Mouse (Mus musculus): ENCODE measurements at regions not wholly inside any gene's neighbourhood (a gene's known extent, or its start where the extent isn't known, plus 50 kb on each side); places are given as distances from the start of the nearest gene placed in this dataset.

DNA sequence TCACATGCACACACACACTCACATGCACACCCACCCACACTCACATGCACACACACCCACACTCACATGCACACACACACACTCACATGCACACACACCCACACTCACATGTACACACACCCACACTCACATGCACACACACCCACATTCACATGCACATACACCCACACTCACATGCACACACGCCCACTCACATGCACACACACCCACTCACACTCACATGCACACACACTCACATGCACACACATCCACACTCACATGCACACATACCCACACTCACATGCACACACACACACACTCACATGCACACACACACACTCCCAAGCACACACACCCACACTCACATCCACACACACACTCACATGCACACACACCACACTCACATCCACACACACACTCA lies 74.0 kb upstream of the Mki67 start:
- no peak for TF ChIP-seq CTCF (IDR thresholded peaks at IDR 0.05; ENCODE audit: low read depth, low read length)
- TF ChIP-seq POLR2A (IDR thresholded peaks at IDR 0.05; ENCODE audit: extremely low read depth, insufficient read depth, low read length): no peak
- Histone ChIP-seq H3K9ac (ENCODE audit: low read depth, low read length) (no peak overlapping the region), H3K4me1 (ENCODE audit: control insufficient read depth, insufficient read depth, low read length) (no peaks in the 10 kb centered on the region), H3K36me3 (ENCODE audit: control insufficient read depth, insufficient read depth, low read length) (no peaks in the 10 kb centered on the region), H3K27ac (replicated peaks; ENCODE audit: insufficient read depth, low read depth, low read length) (no peak overlapping the region), H3K27me3 (ENCODE audit: control insufficient read depth, insufficient read depth, low read length) (no peaks in the 10 kb centered on the region), H3K79me2 (ENCODE audit: control insufficient read depth, insufficient read depth, low read length) (no peaks in the 10 kb centered on the region), H3K4me3 (ENCODE audit: insufficient read depth, low read depth, low read length) (no peak overlapping the region)
- DNase-seq (ENCODE audit: extremely low read depth, low read depth, low spot score): no peak
- 52% methylated on average over 1 of the region's 1 CpGs for WGBS

DNA sequence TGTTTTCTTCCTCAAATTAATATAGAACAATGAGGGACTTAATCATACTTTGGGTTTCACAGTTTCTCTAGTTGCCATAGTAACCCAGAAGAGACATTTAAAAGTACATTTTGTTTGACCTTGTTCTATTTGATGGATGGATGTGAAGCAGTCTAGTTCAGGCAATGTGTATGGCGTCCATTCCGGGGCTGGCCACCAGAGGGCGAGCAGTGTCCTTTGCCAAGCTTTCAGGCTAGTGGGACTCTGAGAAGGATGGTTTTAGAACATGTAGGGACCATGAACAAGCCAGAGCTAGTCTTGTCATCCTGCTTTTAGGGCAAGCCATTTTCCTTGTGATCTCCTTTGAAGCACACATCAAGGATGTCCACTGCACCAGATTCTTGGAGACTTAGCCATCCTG lies 74.8 kb upstream of the Mki67 start:
- peak; percentile 12 for DNase-seq (ENCODE audit: extremely low read depth, low read depth, low spot score)
- Histone ChIP-seq H3K79me2 (ENCODE audit: control insufficient read depth, insufficient read depth, low read length) (no peaks in the 10 kb centered on the region), H3K4me3 (ENCODE audit: insufficient read depth, low read depth, low read length) (no peak overlapping the region), H3K4me1 (ENCODE audit: control insufficient read depth, insufficient read depth, low read length) (no peaks in the 10 kb centered on the region), H3K27me3 (ENCODE audit: control insufficient read depth, insufficient read depth, low read length) (no peaks in the 10 kb centered on the region), H3K9ac (ENCODE audit: low read depth, low read length) (no peak overlapping the region), H3K27ac (replicated peaks; ENCODE audit: insufficient read depth, low read depth, low read length) (no peak overlapping the region), H3K36me3 (ENCODE audit: control insufficient read depth, insufficient read depth, low read length) (no peaks in the 10 kb centered on the region)
- WGBS: 0% methylated on average over 3 of the region's 3 CpGs
- no peak for TF ChIP-seq POLR2A (IDR thresholded peaks at IDR 0.05; ENCODE audit: extremely low read depth, insufficient read depth, low read length)
- peak; percentile 95 for TF ChIP-seq CTCF (IDR thresholded peaks at IDR 0.05; ENCODE audit: low read depth, low read length)

DNA sequence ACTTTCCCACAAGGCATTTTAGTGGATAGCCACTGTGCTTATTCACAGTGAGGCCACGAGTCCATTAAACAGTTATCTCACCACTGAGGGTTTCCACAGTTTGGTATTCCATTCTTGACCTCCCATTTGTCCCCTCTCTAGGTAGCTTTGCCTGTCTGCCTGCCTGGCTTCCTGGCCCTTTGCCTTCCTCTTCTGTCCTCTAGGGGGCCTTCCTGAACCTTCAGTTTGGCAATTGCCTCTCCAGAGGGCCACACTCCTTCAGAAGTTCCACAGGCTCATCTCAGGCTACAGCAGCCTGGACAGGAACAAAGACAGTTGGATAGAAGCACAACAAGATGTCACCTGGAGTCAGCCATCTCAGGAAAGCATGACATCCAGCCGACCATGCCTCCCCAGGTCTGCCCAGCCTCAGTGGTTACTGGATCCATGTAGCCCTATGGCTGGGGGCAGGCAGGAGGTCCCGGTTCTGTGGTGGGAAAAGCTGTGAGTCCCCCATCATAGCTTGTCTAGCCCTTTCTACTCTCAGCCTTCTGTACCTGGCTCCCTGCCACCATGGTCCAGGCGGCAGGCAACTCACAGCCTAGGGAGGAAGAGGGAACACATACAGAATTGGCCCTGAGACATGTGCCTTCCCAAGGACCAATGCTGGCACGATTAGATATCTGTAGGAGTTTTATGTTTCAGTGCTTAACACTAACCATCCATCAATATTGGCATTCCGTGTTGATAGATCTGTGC lies 76.0 kb upstream of the Mki67 start:
- TF ChIP-seq POLR2A (IDR thresholded peaks at IDR 0.05; ENCODE audit: extremely low read depth, insufficient read depth, low read length): no peak
- no peak for TF ChIP-seq CTCF (IDR thresholded peaks at IDR 0.05; ENCODE audit: low read depth, low read length)
- no peaks in the 10 kb centered on the region for H3K79me2 ChIP-seq (ENCODE audit: control insufficient read depth, insufficient read depth, low read length)
- no peaks in the 10 kb centered on the region for H3K27me3 ChIP-seq (ENCODE audit: control insufficient read depth, insufficient read depth, low read length)
- H3K9ac ChIP-seq (ENCODE audit: low read depth, low read length): no peak overlapping the region
- no peak overlapping the region for H3K27ac ChIP-seq (replicated peaks; ENCODE audit: insufficient read depth, low read depth, low read length)
- no peaks in the 10 kb centered on the region for H3K4me1 ChIP-seq (ENCODE audit: control insufficient read depth, insufficient read depth, low read length)
- no peak overlapping the region for H3K4me3 ChIP-seq (ENCODE audit: insufficient read depth, low read depth, low read length)
- H3K36me3 ChIP-seq (ENCODE audit: control insufficient read depth, insufficient read depth, low read length): no peaks in the 10 kb centered on the region
- no peak for DNase-seq (ENCODE audit: extremely low read depth, low read depth, low spot score)
- 77% methylated on average over 6 of the region's 6 CpGs for WGBS

DNA sequence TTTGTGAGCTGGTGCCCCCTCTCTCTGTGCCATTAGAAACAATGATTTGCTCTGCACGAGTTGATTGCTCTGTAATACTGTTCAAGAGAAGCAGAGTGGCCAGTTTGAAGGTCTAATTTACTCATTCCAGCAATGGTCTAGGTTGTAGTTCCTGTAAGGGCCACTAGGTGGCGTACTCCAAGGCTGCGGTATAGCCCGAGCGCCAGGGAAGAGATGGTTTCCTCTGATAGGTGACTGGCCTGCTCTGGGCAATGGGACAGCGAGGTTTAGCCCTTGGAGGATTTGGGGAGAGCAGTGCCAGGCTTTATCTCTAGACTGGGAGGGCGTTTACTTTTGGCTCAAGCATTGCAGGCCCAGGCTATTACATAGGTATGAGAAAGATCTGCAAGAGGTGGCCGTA lies 76.8 kb upstream of the Mki67 start:
- no peaks in the 10 kb centered on the region for H3K27me3 ChIP-seq (ENCODE audit: control insufficient read depth, insufficient read depth, low read length)
- no peaks in the 10 kb centered on the region for H3K36me3 ChIP-seq (ENCODE audit: control insufficient read depth, insufficient read depth, low read length)
- peak; percentile 16 for DNase-seq (ENCODE audit: extremely low read depth, low read depth, low spot score)
- H3K4me3 ChIP-seq (ENCODE audit: insufficient read depth, low read depth, low read length): no peak overlapping the region
- TF ChIP-seq CTCF (IDR thresholded peaks at IDR 0.05; ENCODE audit: low read depth, low read length): peak; percentile 76
- no peak for TF ChIP-seq POLR2A (IDR thresholded peaks at IDR 0.05; ENCODE audit: extremely low read depth, insufficient read depth, low read length)
- WGBS: 40% methylated on average over 8 of the region's 8 CpGs
- no peak overlapping the region for H3K9ac ChIP-seq (ENCODE audit: low read depth, low read length)
- H3K79me2 ChIP-seq (ENCODE audit: control insufficient read depth, insufficient read depth, low read length): no peaks in the 10 kb centered on the region
- no peak overlapping the region for H3K27ac ChIP-seq (replicated peaks; ENCODE audit: insufficient read depth, low read depth, low read length)
- no peaks in the 10 kb centered on the region for H3K4me1 ChIP-seq (ENCODE audit: control insufficient read depth, insufficient read depth, low read length)

DNA sequence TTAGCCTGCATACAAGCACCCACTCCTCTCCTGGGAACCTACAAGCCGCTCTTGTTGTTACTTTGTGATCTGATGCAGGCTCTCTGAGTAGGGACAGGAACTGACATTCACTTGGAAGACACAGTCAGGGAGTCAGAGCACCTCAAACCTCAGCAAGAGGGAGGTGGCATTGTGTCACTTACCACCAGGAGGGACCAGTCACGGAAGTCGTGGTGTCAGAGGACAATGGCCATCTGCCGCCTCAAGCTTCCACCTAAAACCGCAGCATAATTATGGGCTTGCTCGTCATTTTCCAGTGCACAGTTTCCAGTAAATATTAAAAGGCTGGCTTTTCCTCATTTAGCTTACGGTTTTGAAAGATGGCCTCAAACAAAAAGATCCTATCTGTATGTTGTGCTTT lies 78.1 kb upstream of the Mki67 start:
- WGBS: 63% methylated on average over 7 of the region's 7 CpGs
- Histone ChIP-seq H3K27ac (replicated peaks; ENCODE audit: insufficient read depth, low read depth, low read length) (no peak overlapping the region), H3K9ac (ENCODE audit: low read depth, low read length) (no peak overlapping the region), H3K36me3 (ENCODE audit: control insufficient read depth, insufficient read depth, low read length) (no peaks in the 10 kb centered on the region), H3K27me3 (ENCODE audit: control insufficient read depth, insufficient read depth, low read length) (no peaks in the 10 kb centered on the region), H3K4me3 (ENCODE audit: insufficient read depth, low read depth, low read length) (no peak overlapping the region), H3K79me2 (ENCODE audit: control insufficient read depth, insufficient read depth, low read length) (no peaks in the 10 kb centered on the region), H3K4me1 (ENCODE audit: control insufficient read depth, insufficient read depth, low read length) (no peaks in the 10 kb centered on the region)
- DNase-seq (ENCODE audit: extremely low read depth, low read depth, low spot score): no peak
- no peak for TF ChIP-seq POLR2A (IDR thresholded peaks at IDR 0.05; ENCODE audit: extremely low read depth, insufficient read depth, low read length)
- no peak for TF ChIP-seq CTCF (IDR thresholded peaks at IDR 0.05; ENCODE audit: low read depth, low read length)

DNA sequence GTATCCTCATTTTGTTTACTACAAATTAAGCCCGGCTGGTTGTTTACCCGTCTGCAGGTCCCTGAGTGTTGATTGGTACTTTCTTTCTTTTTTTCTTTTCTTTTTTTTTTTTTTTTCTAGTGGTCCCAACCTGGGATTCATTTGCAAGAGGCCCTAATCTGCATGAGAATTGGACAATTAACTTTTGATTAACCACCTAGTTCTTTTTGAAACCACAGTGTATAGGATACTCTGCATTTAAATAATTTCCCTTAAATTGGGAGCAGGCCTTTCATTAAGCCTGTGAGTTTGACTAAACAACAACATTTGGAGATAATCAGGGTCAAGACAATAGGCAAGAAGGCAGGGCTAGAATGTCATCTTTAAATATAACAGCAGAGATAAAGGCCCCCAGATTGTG lies 78.5 kb upstream of the Mki67 start:
- Histone ChIP-seq H3K4me3 (ENCODE audit: insufficient read depth, low read depth, low read length) (no peak overlapping the region), H3K4me1 (ENCODE audit: control insufficient read depth, insufficient read depth, low read length) (no peaks in the 10 kb centered on the region), H3K27ac (replicated peaks; ENCODE audit: insufficient read depth, low read depth, low read length) (no peak overlapping the region), H3K9ac (ENCODE audit: low read depth, low read length) (no peak overlapping the region), H3K27me3 (ENCODE audit: control insufficient read depth, insufficient read depth, low read length) (no peaks in the 10 kb centered on the region), H3K36me3 (ENCODE audit: control insufficient read depth, insufficient read depth, low read length) (no peaks in the 10 kb centered on the region), H3K79me2 (ENCODE audit: control insufficient read depth, insufficient read depth, low read length) (no peaks in the 10 kb centered on the region)
- WGBS: 77% methylated on average over 2 of the region's 2 CpGs
- TF ChIP-seq CTCF (IDR thresholded peaks at IDR 0.05; ENCODE audit: low read depth, low read length): no peak
- TF ChIP-seq POLR2A (IDR thresholded peaks at IDR 0.05; ENCODE audit: extremely low read depth, insufficient read depth, low read length): no peak
- DNase-seq (ENCODE audit: extremely low read depth, low read depth, low spot score): no peak
